Mouse (Mus musculus) kidney, adult 11 months (tissue): ENCODE data around the gene AC161166.1.

Experiments used
- DNase-seq: peaks from one replicate; pipeline ENCODE4 v3.0.0; 2022

Gene AC161166.1

DNA sequence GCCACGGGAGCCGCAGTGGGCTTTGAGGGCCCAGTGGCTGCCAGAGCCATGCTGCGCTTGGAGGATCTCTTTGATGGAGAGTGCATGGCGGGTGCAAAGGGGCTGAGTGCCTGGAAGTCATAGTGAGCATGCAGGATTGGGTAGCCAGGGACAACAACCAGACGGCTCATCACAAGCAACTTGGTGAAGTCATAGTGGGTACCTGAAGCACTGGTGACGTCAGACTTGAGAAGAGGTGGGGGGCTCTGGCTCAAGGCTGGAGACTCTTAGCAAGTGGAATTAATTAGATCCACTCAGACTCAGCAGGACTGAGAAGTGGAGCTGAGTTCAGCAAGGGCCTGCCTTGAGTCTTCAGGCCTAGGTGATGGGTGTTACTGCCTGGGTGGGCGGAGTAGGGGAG lies at the start of gene AC161166.1:
AC161166.1 (minus strand) TSS at position 101 of the 400 bp plus-strand sequence.
- no peak for DNase-seq

DNA sequence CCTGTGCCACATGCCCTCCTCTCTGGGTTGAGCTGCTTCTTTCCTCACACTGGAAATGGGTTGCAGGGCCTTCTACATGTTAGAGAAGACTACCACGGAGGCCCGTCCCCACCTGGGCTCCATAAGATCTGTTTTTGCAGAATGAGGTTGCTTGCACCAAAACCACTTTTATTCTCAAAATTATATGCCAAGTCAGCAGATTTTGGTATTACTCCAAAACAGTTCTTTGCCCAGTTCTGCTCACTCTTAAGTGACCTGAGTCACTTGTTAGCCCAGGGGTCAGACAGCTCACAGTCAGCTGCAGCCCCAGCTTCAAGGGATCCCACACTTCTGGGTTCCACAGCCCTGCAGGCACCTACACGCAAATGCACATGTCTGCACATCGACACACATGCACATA lies 49.2 kb upstream of the AC161166.1 start:
- no peak for DNase-seq

DNA sequence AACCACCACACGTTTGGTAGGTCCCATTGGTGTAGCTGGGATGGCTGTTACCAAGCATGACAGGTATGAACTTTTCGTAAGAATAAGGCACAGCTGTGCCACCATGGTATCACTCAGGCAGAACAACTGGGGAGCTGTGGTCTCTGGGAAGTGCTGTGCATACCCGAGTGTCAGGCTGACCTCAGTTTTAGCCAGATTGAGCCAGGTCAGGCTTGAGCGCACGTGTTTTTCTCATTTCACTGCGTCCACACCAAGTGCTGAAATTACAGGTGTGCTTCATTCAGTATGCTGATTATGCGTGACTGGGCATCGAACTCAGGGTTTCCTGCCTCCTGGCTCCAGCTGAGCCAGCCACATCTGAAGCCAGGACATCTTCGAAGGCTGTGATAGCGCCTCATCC lies 43.5 kb upstream of the AC161166.1 start:
- DNase-seq, result peak; percentile 60

DNA sequence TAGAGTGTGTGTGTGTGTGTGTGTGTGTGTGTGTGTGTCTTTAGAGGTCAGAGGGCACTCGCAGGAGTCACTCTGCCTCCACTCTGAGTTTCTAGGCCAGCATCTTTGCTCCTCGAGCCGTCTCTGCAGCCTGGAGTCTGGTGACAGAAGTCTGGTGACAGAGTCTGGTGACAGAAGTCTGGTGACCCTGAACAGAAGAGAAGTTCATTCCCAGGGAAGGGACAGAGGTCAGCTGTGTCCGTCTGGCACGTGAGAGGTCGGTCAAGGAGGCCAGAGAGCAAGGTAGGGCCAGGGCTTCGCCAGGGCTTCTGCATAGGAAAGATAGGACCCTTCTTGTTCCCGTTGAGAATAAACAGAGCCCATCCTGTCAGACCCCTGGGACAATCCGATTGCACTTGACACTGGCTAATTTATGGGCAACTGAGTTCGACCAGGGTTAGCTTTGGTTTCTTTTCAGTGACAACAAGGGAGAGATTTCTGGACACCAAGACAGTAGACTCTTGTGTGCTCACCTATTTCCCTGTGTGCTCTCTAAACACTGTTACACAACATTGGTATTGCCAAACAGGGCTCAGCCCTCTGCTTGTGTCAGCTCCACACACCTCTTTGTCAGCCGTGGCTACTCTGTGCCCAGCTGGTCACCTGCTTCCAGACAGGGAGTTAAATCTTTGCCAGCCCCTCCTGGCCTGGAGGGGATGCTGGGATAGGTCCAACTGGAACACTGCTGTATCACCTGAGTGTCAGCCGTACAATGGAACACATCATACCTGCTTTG lies 39.9 kb upstream of the AC161166.1 start:
- DNase-seq, result no peak

DNA sequence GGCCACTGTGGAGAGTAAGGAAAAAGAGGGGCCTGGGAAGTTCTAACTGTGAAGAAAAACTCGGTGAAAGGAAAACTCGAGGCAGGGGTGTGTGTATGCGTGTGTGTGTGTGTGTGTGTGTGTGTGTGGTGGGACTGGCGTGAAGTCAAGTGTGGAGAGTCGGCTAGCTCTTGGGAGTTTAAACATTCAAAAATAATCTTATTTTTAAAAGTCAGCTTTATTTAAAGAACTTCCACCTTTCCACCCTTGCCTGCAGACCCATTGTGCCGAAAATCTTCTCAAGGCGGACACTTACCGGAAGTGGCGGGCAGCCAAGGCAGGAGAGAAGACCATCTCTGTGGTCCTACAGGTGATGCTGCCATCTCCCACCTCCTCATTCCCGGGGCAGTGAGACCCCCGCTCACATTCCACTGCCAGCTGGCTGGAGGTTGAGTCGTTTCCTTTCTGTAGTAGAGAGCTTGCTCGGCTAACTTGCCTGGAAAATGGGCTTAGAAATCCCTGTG lies 35.3 kb upstream of the AC161166.1 start:
- DNase-seq, result no peak

DNA sequence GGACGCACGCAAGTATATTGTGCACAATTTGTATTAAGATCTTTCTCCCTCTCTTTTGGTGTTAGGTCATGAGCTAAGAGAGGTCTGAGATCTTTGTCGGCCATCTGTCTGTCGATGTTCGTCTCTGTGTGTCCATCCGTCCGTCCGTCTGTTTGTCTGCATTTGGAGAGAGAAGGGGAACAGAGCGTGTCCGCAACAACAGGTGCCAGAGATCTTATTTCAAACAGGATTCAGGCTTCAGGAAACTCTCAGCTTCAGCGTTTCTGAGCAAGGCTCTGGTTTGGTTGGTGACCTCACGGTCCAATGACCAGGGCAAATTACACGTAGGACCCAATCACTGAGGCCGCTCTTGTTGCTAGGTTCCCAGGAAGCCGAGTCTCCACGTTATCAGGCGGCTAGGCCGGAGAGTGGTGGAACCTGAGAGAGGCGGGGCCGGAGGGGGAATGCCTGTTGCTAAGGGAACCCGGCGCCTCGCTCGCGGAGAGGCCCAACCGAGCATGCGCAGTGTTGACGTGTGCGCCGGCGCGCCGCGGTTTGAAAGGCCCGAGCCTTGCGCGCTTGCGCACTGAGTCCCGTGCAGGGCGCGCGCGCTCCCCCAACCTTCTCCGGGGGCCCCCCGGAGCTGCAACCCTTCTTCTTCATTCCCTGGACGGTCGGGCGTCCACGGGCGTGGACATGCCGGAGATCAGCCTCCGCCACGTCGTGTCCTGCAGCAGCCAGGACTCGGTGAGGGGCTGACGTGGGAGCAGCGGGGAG lies 34.6 kb upstream of the AC161166.1 start:
- peak; percentile 100 for DNase-seq

DNA sequence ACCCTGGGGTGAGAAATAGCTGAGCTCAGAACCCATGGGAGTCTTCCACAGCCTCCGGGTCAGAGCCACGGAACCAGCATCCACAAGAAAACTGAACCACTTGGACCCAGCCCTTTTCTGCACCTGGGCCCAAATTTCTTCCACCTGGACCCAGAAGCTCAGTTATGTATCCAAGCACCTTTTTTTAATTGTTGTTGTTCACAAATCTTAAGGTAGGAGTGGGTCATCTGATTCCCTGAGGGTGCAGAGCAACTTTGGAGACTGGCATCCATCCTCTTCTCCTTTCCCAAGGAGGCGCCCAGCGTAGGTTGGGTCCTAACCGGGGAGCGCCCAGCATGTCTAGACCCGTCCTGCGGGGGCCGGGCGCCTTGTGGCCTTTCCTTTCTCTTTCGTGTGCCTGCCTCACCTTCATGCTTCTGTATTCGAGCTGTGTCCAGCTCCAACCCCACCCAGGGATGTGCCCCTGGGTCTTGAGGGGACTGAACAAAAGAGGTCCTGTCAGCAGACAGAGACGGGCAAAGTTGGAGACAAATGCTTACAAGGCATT lies 33.9 kb upstream of the AC161166.1 start, which contains the start of the genes Pinlyp and Xrcc1:
Pinlyp (minus strand) TSS at position 51 of the 547 bp plus-strand sequence.
Xrcc1 (plus strand) TSS at position 222 of the 547 bp plus-strand sequence.
- no peak for DNase-seq

DNA sequence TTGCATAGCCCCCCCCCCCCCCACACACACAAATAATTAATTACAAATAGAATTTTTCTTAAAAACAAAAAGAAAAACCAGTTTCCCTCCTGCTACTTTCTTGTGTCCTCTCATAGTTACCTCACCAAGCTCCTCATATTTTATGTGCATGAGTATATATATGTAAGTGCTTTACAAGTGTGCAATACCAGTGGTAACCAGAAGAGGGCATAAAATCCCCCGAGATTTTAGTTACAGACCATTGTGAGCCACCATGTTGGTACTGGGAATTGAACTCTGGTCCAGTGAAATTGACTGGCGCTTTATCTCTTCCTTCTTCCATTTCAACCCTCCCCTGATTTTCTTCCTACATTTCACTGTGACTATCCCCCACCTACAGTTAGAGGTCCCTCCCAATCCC lies 32.3 kb upstream of the AC161166.1 start:
- no peak for DNase-seq

DNA sequence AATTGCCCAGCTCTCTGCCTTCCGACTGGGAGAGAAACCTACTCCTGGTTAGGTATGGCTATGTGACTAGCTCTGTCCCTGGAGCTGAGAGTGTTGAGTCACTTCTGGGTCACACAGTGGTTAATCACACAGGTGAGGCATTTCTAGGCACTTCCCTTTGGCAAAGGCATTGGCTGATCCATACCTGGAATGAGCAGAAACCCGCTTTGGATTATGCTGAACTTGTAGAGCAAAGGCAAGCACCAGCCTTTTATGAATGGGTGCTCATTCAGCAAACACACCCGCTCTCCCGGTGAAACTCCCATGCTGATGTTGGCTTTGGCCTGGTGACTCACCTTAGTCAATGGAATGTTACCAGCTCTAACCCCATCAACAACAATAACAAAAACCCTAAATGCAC lies 27.4 kb upstream of the AC161166.1 start:
- DNase-seq, result no peak

DNA sequence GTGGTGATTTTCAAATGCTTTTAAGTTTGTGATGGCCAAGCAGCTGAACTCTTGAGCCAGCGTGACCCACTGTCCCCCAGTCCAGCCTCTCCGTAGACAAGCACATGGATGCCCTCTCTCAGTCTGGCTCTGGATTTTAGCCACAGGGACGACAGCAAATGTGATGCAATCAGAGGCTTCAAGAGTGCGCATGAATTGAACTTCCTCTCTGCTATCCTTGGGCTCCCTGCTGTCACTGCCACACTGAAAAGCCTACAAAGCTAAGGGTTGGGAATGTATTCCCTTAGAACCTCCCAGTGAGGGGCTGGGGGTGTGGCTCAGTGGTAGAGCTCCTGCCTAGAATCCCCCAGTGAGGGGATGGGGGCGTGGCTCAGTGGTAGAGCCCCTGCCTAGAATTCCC lies 26.4 kb upstream of the AC161166.1 start:
- DNase-seq, result no peak

DNA sequence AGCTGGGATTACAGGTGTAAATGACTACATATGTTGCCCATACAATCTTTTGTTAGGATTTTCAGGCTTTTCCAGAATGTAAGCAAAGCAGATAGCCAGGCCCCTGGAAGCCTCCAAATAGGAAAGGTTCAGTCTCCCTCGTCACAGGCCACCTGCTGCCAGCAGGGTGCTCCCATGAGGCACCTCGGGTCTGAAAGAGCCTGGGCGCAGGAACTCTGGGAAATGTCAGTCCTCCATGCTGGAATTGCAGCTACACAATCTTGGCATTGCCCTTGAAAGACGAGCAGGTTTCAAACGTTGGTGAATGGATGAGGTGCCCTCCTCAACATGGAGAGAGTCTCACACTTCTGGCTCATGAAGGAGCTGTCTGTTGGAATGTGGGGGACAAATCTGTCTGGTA lies 25.9 kb upstream of the AC161166.1 start:
- no peak for DNase-seq

DNA sequence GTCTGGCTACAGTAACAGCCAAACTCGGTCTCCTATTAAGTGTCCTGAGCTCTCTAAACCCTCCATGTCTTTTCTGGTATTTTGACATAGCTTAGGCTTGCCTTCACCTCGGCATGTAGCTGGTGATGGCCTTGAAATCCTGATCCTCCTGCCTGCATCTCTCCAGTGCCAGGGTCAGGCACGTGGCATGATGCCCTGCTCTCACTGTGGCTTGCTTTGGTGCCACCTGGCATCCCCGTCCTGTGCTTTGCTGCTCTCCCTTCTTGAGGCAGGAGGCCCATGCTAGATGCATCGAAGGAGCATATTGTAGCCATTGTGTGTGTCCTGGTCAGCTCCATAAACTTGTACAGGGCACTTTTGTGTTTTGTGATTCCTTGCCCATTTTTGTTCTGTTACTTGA lies 25.3 kb upstream of the AC161166.1 start:
- no peak for DNase-seq

DNA sequence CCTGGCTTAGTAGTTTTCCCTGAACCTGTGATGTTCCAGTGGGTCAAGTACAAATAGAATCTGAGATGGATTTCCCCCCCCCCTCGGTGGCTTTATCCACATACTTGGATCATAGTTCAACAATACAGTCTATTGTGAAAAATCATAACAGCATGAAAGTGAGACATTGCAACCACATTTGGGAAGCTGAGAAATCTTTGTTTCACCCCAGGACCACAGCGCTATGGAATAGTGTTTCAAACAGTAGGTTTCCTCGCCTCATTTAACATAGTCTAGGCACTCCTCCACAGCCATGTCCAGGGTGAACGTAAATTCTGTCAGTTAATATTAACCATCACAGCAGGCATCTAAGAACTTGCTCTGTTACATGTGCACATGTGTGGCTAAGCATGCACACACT lies 24.8 kb upstream of the AC161166.1 start:
- no peak for DNase-seq

DNA sequence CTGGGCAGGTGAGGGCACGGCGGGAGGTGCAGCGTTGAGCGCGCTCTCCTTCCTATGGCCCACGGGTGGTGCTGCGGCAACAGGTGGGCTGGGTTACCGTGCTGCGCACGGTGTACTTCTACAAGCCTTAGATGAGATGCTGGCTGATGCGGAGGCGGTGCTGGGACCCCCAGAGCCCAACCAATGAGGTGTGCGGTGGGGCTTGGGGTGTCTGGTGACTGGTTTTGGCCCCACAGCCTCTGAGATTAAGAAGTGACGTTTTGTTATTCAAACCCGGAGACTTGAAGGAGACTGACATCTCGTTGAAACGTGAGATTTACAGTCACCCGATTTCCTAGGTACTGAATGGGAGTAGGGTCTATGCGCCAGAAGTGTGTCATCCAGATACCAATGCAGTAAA lies 22.0 kb upstream of the AC161166.1 start:
- no peak for DNase-seq

DNA sequence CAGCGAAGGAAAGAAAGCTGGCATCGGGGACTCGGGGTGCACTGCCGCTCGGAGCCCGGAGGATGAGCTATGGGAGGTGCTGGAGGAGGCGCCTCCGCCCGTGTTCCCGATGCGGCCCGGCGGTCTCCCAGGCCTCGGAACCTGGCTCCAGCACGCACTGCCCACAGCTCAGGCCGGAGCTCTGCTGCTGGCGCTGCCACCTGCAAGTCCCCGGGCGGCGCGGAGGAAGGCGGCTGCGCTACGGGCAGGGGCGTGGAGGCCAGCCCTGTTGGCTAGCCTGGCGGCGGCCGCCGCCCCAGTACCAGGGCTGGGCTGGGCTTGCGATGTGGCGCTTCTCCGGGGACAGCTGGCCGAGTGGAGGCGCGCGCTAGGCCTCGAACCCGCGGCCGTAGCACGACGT lies 21.6 kb upstream of the AC161166.1 start:
- no peak for DNase-seq

DNA sequence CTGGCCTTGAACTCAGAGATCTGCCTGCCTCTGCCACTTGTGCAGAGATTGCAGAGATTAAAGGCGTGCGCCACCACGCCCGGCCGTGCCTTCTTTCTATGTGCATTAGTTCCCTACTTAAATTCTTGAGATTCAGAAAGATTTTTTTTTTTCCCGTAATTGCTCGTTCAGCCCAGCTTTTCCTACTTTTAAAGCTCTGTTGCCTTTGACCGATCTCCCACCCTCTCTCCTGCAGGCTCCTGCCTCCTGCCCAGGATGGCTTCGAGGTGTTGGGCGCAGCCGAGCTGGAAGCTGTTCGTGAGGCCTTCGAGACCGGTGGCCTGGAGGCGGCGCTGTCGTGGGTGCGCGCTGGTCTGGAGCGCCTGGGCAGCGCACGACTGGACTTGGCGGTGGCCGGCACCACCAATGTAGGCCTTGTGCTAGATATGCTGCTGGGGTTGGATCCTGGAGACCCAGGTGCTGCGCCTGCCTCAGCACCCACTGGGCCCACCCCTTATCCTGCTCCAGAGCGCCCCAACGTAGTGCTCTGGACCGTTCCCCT lies 20.8 kb upstream of the AC161166.1 start:
- no peak for DNase-seq

DNA sequence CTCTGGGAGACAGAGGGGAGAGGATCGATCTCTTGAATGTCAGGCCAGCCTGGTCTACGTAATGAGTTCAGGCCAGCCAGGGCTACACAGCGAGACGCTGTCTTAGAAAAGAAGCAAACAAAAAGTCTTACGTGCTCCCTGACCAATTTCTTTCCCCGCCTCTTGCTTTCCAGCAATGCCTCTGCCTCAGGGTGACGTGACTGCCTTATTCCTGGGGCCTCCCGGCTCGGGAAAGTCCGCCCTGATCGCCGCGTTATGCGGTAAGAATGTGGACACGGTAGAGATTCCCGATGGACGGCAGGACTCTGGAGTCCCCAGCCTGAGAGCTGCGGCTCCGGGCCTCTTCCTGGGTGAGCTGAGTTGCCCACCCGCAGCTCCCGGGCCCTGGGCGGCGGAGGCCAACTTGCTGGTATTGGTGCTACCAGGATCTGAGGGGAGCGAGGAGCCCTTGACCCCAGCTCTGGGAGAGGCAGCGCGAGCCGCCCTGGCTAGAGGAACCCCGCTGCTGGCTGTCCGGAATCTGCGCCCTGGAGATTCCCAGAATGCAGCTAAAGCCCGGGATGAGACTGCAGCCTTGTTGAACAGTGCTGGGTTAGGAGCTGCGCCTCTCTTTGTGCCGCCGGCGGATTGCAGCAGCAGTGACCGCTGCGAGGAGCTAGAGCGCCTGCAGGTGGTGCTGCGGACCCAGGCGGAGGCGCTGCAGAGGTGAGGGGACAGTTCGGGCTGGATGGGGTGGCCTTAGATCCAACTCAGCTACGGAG lies 19.1 kb upstream of the AC161166.1 start:
- peak; percentile 71 for DNase-seq

DNA sequence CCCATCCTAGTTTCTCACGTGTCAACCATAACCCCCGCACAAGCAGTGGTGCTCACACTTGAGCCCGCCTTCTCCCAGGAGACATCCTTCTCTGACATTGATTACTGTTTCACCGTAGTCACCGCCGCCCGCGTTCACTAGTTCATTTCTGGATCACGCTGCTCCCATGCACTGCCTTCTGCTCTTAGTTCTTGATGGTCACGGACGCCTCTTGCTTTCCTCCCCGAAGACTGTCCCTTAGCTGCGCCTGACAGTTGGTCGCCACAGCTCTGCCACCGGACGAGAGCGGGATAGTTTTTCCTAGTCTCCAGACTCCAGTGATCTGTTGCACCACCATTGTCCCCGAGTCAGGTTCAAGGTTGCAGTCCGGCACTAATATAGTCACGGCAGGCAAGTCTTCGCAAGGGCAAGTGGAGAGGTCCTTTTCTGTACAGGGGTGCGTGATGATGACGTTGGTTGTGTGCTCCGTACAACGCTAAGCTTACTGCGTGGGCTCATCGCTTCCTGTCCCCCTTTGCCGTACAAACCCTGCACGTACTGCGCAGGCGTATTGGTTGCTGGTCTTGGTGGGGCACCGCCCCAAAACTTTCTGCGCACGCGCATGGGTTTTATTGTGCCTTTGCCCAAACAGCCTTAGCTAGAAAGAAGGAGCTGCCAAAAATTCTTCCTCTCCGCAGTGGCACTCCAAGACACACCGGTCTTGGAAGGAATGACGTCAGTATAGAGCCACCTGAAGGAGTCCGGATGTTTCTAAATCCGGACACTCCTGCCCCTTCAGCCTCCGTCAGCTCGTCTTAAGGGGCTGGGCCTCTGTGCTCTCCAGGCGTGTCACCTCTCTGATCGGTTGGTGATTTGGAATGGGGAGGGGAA lies 18.0 kb upstream of the AC161166.1 start, which contains the start of gene Irgq:
Irgq (plus strand) TSS at position 628 of the 870 bp plus-strand sequence.
- DNase-seq, result peak; percentile 99

DNA sequence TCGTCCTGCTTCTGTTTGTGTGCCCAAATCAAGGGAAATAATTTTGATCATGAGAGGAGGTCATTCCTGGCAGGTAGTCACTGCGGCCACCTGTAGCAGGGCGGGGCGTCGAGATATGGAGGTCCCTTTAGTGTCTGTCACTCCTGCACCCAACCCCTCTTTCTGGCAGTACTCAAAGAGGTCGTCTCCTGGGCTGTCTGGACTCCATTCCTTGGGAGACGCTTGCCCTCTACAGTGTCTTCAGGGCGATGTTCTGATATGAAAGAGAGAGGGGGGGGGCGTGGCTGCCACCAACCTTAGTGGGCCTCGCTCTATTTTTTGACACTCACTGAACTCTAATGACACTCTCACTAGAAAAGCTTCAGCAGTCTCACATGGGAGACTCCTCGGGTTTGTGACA lies 17.3 kb upstream of the AC161166.1 start:
- no peak for DNase-seq

DNA sequence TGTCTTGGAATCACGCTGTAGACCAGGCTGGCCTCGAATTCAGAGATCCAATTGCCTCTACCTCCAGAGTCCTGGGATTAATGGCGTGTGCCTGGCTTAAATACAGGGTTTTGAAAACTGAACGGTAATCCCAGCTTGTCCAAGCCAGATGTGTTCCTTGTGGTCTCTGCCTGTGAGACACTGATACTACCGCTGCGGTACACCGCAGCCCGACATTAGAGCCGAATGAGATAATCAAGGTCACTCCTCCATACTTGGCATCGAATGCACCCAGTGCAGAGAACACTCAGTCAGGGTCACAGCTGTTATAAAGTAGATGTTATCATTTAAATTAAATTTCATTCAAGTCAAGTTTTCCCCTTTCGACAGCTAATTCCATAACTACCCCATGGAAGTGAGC lies 16.6 kb upstream of the AC161166.1 start:
- DNase-seq, result no peak

DNA sequence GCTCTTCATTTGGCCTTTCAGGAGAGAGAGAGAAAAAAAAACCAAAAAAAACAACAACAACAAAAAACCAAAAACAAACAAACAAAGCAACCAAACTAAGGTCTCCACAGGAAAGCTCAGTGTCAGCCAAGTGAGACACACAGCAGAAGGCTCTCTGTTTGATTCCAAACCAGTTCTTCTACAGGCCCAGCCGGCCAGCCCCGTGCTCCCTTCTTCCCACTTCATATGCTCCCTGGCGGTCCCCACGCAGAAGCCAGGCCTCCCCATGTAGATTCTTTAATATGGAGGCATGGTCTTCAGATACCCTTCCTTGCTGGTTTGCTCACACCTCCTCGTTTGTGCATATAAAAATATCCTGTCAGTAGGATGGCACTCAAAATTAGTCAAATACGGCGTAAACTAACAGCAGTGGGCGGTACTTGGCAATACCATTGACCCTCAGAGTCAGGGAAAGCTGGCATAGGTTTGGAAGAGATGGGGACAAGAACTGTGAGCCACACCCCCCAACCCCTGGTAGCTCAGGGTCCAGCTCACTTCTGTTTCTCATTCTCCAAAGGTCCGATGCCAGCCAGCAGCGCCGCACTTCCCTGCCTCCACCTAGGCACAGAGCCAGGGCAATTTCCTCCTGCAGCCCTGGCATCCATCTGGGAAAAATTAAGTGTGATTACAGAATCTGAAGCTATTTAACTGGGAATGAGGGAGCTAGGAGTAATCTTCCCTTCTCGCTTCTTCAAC lies 13.6 kb upstream of the AC161166.1 start:
- DNase-seq, result no peak
